Mouse (Mus musculus) lung, postnatal 0 days (tissue): ENCODE results near the gene Creb3l1. TPM values are rescaled to one million over a fixed set of nuclear protein-coding genes. Genes with fewer than 3 reads are reported as not detected.

Source experiments
- ATAC-seq: fragments of 200-750 bp; cut with Nextera tagmentation; 2 replicates; pipeline ENCODE4 v1.8.0; 2017; ENCODE audit warnings: moderate library complexity
- DNase-seq: peaks from one replicate; pipeline ENCODE4 v3.0.0-alpha.2; 2016; ENCODE audit warnings: low spot score
- H3K27ac ChIP-seq: fragments of 300-500 bp; sonication (generic); 2 replicates; pipeline ENCODE4 v1.5.1; 2014; ENCODE audit warnings: antibody characterized with exemption, mild to moderate bottlenecking, low read length, mixed read lengths
- H3K27me3 ChIP-seq: fragments of 300-500 bp; sonication (generic); replicated peaks from 2 replicates; pipeline ENCODE4 v1.6.1; 2014; ENCODE audit warnings: low read length, mixed read lengths; ENCODE audit not compliant: insufficient read depth
- H3K36me3 ChIP-seq: fragments of 300-500 bp; sonication (generic); 2 replicates; pipeline ENCODE4 v1.6.1; 2014; ENCODE audit warnings: low read length, mixed read lengths; ENCODE audit not compliant: insufficient read depth
- H3K4me1 ChIP-seq: fragments of 300-500 bp; sonication (generic); 2 replicates; pipeline ENCODE4 v1.6.1; 2014; ENCODE audit warnings: antibody characterized with exemption, low read depth, low read length, mixed read lengths; ENCODE audit not compliant: insufficient read depth
- H3K4me2 ChIP-seq: fragments of 300-500 bp; sonication (generic); replicated peaks from 2 replicates; pipeline ENCODE4 v1.6.1; 2014; ENCODE audit warnings: low read depth, mild to moderate bottlenecking, low read length, moderate library complexity, mixed read lengths
- H3K4me3 ChIP-seq: fragments of 300-500 bp; sonication (generic); 2 replicates; pipeline ENCODE4 v1.5.1; 2014; ENCODE audit warnings: low read depth, low read length
- H3K9ac ChIP-seq: fragments of 300-500 bp; sonication (generic); replicated peaks from 2 replicates; pipeline ENCODE4 v1.6.1; 2014; ENCODE audit warnings: low read depth, mild to moderate bottlenecking
- H3K9me3 ChIP-seq: fragments of 300-500 bp; sonication (generic); 2 replicates; pipeline ENCODE4 v1.6.1; 2016; ENCODE audit warnings: low read length, mixed read lengths
- CTCF ChIP-seq: IDR thresholded peaks from 2 replicates; pipeline ENCODE4 v1.5.1; 2016; ENCODE audit warnings: antibody characterized with exemption, mild to moderate bottlenecking
- EP300 ChIP-seq: IDR thresholded peaks from 2 replicates; pipeline ENCODE4 v1.6.1; 2016; ENCODE audit warnings: antibody characterized with exemption, mild to moderate bottlenecking, control low read depth
- WGBS: fragments of 180-500 bp; shearing (Covaris S2); extraction: QIAGEN DNeasy Blood & Tissue Kit; methylation state at CpG from one replicate; pipeline ENCODE4 v1.1.7; 2014; 5-methylcytosine and 5-hydroxymethylcytosine counted together
- polyA plus RNA-seq: library from polyadenylated mRNA; unstranded; fragments of >200 nt; fragmentation: Nextera tagmentation; extraction: Ambion mirVana; gene quantifications from 2 replicates; pipeline ENCODE4 v1.2.1, GENCODE M21; 2015

Creb3l1 gene
- polyA plus RNA-seq, 1 experiment from 2014 or later: 8.1 TPM

- no peaks in the 10 kb centered on the region for H3K36me3 ChIP-seq
- H3K9ac ChIP-seq: no peak overlapping the region
- TF ChIP-seq CTCF: peak; percentile 45
- peak; percentile 35; the same call in 1 of the 2 replicates for TF ChIP-seq EP300
- DNase-seq (peak; percentile 94), ATAC-seq (peak; percentile 11; the same call in 1 of the 2 replicates)
- H3K9me3 ChIP-seq: no peaks in the 10 kb centered on the region
- no peaks in the 10 kb centered on the region for H3K27me3 ChIP-seq
- no peak overlapping the region for H3K4me3 ChIP-seq
- H3K4me2 ChIP-seq: no peak overlapping the region
- H3K27ac ChIP-seq: no peak overlapping the region
- 28% methylated on average over 7 of the region's 7 CpGs for WGBS
- H3K4me1 ChIP-seq: peaks cover 8% of the 10 kb centered on the region
Observed at GRCm38 (mm10) chr2:92004617-92005016, 19.7 kb downstream of the Creb3l1 start.

DNA sequence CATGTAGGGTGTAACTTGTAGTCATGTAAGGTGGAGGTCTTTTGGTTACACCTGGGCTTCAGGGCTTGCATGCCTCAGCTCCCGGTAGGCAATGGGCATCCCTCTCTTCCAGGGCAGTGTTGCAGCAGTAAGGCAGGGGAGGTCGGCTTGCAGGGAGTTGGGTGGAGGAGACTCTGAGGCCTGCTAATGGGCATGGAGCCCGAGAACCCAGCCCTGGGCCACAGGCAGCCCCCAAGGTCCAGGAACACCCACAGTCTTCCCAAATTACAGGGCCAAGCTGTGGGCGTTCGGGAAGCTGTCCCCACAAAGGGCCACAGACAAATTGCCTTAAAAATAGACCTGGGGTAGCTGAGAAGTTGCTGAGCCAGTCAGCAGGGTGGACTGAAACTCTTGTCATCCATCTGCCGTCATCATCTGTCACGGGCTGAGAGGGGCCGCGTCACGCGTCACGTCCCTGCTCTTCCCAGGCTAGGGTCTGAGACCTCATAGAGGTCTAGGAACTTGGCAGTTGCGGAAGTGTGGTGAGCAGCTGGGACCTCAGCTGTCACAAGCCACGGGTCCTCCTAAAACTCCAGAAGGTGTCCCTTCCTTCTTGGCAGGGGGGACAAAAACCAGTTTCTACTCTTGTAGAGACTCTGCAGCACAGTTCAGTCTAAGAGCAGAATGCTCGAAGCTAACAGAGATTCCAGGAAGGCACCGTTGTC, 26.2 kb downstream of the Creb3l1 start:
- no peaks in the 10 kb centered on the region for H3K27me3 ChIP-seq
- H3K27ac ChIP-seq: no peak overlapping the region
- H3K9me3 ChIP-seq: no peaks in the 10 kb centered on the region
- TF ChIP-seq CTCF (no peak), EP300 (no peak)
- no peak for ATAC-seq
- no peak for DNase-seq
- H3K36me3 ChIP-seq: no peaks in the 10 kb centered on the region
- H3K4me3 ChIP-seq: no peak overlapping the region
- no peak overlapping the region for H3K9ac ChIP-seq
- WGBS: 70% methylated on average over 16 of the region's 16 CpGs
- no peaks in the 10 kb centered on the region for H3K4me1 ChIP-seq
- no peak overlapping the region for H3K4me2 ChIP-seq

GRCm38 (mm10) chr2:91996006-91996405, 28.3 kb downstream of the Creb3l1 start:
- H3K9me3 ChIP-seq: no peaks in the 10 kb centered on the region
- H3K4me3 ChIP-seq: no peak overlapping the region
- H3K27ac ChIP-seq: no peak overlapping the region
- 46% methylated on average over 5 of the region's 5 CpGs for WGBS
- ATAC-seq (peak; percentile 26; the same call in 1 of the 2 replicates), DNase-seq (no peak)
- H3K36me3 ChIP-seq: no peaks in the 10 kb centered on the region
- H3K27me3 ChIP-seq: no peaks in the 10 kb centered on the region
- no peak for TF ChIP-seq CTCF
- no peaks in the 10 kb centered on the region for H3K4me1 ChIP-seq
- no peak overlapping the region for H3K9ac ChIP-seq
- no peak overlapping the region for H3K4me2 ChIP-seq

DNA sequence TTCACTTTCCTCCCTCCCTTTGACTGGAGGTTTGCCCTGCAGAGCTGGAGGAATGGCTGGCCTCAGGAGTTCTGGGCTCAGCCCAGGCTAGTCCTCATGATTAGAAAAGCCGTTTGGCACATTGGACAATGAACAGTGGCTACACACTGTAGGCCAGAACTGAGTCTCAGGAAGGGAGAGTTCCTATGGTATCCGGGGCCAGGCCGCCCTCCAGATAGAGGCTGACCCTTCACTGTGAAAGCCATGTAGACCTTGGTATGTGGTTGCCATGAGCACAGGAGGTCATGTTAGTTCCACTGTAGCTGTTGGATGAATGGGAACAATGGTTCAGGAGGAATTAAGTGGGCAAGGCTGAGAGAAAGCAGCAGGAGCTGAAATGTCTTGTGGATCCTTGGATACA, 30.9 kb downstream of the Creb3l1 start:
- H3K27me3 ChIP-seq: no peaks in the 10 kb centered on the region
- no peak overlapping the region for H3K9ac ChIP-seq
- 71% methylated on average over 3 of the region's 3 CpGs for WGBS
- DNase-seq (no peak), ATAC-seq (no peak)
- no peaks in the 10 kb centered on the region for H3K4me1 ChIP-seq
- no peaks in the 10 kb centered on the region for H3K36me3 ChIP-seq
- H3K4me3 ChIP-seq: no peak overlapping the region
- no peak overlapping the region for H3K4me2 ChIP-seq
- H3K27ac ChIP-seq: no peak overlapping the region
- H3K9me3 ChIP-seq: no peaks in the 10 kb centered on the region
- TF ChIP-seq EP300 (no peak), CTCF (no peak)

DNA sequence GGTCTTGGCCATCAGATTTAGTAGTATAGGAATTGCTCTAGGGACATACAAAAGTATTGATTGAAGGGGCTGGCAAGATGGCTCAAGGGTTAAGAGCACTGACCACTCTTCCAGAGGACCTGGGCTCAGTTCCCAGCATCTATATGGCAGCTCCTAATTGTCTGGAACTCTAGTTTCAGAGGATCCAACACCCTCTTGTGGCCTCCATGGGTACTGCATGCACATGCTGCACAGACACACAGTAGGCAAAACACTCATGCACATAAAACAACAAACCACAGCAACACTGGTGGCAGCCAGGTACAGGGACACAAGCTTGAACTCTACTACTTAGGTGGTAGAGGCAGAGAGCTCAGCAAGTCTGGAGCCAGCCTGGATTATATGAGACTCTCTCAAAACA, 34.6 kb downstream of the Creb3l1 start:
- H3K4me2 ChIP-seq: no peak overlapping the region
- no peaks in the 10 kb centered on the region for H3K4me1 ChIP-seq
- no peak overlapping the region for H3K27ac ChIP-seq
- DNase-seq (no peak), ATAC-seq (no peak)
- H3K27me3 ChIP-seq: no peaks in the 10 kb centered on the region
- H3K9me3 ChIP-seq: no peaks in the 10 kb centered on the region
- H3K4me3 ChIP-seq: no peak overlapping the region
- no peaks in the 10 kb centered on the region for H3K36me3 ChIP-seq
- no peak overlapping the region for H3K9ac ChIP-seq
- peak; percentile 58 for TF ChIP-seq CTCF
- TF ChIP-seq EP300: no peak

GRCm38 (mm10) chr2:91987542-91987941, 36.8 kb downstream of the Creb3l1 start:
- no peak overlapping the region for H3K4me3 ChIP-seq
- no peaks in the 10 kb centered on the region for H3K4me1 ChIP-seq
- no peak overlapping the region for H3K4me2 ChIP-seq
- no peaks in the 10 kb centered on the region for H3K27me3 ChIP-seq
- no peak overlapping the region for H3K27ac ChIP-seq
- H3K9ac ChIP-seq: no peak overlapping the region
- H3K36me3 ChIP-seq: no peaks in the 10 kb centered on the region
- ATAC-seq: no peak
- peak; percentile 93 for TF ChIP-seq CTCF
- no peak for TF ChIP-seq EP300
- H3K9me3 ChIP-seq: no peaks in the 10 kb centered on the region
- WGBS: 4% methylated on average over 3 of the region's 3 CpGs
- peak; percentile 92 for DNase-seq
